Mouse (Mus musculus) hindbrain, embryonic 13.5 days (tissue): ENCODE measurements around the gene Ift80. TPM values are rescaled to one million over a fixed set of nuclear protein-coding genes. Genes with fewer than 3 reads are reported as not detected.
"Not testable (repeated sequence)": the region's sequence is repeated elsewhere in the genome, so short reads cannot be mapped to it uniquely, and the experiment has no call there.

Experiments
- ATAC-seq: fragments of 200-750 bp; cut with Nextera tagmentation; 2 replicates; pipeline ENCODE4 v1.8.0; 2017; ENCODE audit warnings: moderate TSS enrichment; ENCODE audit not compliant: low FRiP score
- H3K27ac ChIP-seq: fragments of 300-500 bp; sonication (generic); 2 replicates; pipeline ENCODE4 v1.5.1; 2015; ENCODE audit warnings: inconsistent platforms, mild to moderate bottlenecking, moderate library complexity
- H3K27me3 ChIP-seq: fragments of 300-500 bp; sonication (generic); 2 replicates; pipeline ENCODE4 v1.6.1; 2015; ENCODE audit warnings: mild to moderate bottlenecking, inconsistent platforms
- H3K36me3 ChIP-seq: fragments of 300-500 bp; sonication (generic); 2 replicates; pipeline ENCODE4 v1.6.1; 2015; ENCODE audit warnings: mild to moderate bottlenecking, inconsistent platforms
- H3K4me1 ChIP-seq: fragments of 300-500 bp; sonication (generic); replicated peaks from 2 replicates; pipeline ENCODE4 v1.6.1; 2015; ENCODE audit warnings: inconsistent platforms
- H3K4me2 ChIP-seq: fragments of 300-500 bp; sonication (generic); 2 replicates; pipeline ENCODE4 v1.6.1; 2015; ENCODE audit warnings: inconsistent platforms, mild to moderate bottlenecking, moderate library complexity
- H3K4me3 ChIP-seq: fragments of 300-500 bp; sonication (generic); 2 replicates; pipeline ENCODE4 v1.5.1; 2015; ENCODE audit warnings: mild to moderate bottlenecking, inconsistent platforms
- H3K9ac ChIP-seq: fragments of 300-500 bp; sonication (generic); 2 replicates; pipeline ENCODE4 v1.6.1; 2015; ENCODE audit warnings: mild to moderate bottlenecking, inconsistent platforms
- H3K9me3 ChIP-seq: fragments of 300-500 bp; sonication (generic); 2 replicates; pipeline ENCODE4 v1.6.1; 2016; ENCODE audit warnings: inconsistent platforms
- WGBS: fragments of 180-500 bp; shearing (Covaris S2); methylation state at CpG from one replicate; pipeline ENCODE4 v1.1.7; 2015; 5-methylcytosine and 5-hydroxymethylcytosine counted together
- polyA plus RNA-seq: library from polyadenylated mRNA; unstranded; fragments of >200 nt; fragmentation: Nextera tagmentation; extraction: Ambion mirVana; gene quantifications from 2 replicates; pipeline ENCODE4 v1.2.1, GENCODE M21; 2015

The Ift80 gene
- polyA plus RNA-seq, 1 experiment from 2014 or later: 9.8 TPM

GRCm38 (mm10) chr3:68954487-68954886, 49.9 kb downstream of the Ift80 start:
- Histone ChIP-seq H3K4me2 (no peak overlapping the region), H3K4me1 (no peaks in the 10 kb centered on the region), H3K27me3 (no peaks in the 10 kb centered on the region), H3K9me3 (no peaks in the 10 kb centered on the region), H3K9ac (no peak overlapping the region), H3K36me3 (no peaks in the 10 kb centered on the region), H3K4me3 (no peak overlapping the region), H3K27ac (no peak overlapping the region)
- no peak for ATAC-seq
- WGBS: 67% methylated on average over 6 of the region's 6 CpGs

GRCm38 (mm10) chr3:68952707-68953106, 51.7 kb downstream of the Ift80 start:
- Histone ChIP-seq H3K9me3 (no peaks in the 10 kb centered on the region), H3K27ac (no peak overlapping the region), H3K4me2 (no peak overlapping the region), H3K9ac (no peak overlapping the region), H3K4me3 (no peak overlapping the region), H3K27me3 (no peaks in the 10 kb centered on the region), H3K4me1 (0 out of 2 replicates have a peak, but pooled peaks cover 2% of the 10 kb centered on the region), H3K36me3 (no peaks in the 10 kb centered on the region)
- ATAC-seq: no peak
- 95% methylated on average over 5 of the region's 5 CpGs for WGBS

DNA sequence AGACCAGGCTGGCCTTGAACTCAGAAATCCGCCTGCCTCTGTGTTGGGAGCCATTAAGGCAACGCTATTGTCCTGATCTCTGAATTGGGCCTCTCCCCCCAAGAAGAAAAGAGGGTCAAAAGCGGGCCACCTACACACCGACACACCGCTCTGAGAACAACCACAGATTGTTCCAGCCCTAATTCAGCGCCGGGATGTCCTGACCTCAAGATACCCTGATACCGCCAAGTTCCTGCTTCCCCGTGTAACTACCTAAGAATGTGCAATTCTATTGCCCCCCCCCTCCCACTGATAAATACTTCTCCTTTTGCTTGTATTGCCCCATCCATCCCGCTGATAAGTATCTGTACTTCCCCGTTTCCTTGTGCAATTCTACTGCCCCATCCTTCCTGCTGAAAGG, 52.4 kb downstream of the Ift80 start:
- not testable (repeated sequence) for H3K4me3 ChIP-seq, H3K27ac ChIP-seq, H3K4me2 ChIP-seq, H3K27me3 ChIP-seq, H3K9ac ChIP-seq, H3K9me3 ChIP-seq, H3K4me1 ChIP-seq, ATAC-seq, H3K36me3 ChIP-seq
- WGBS: 89% methylated on average over 11 of the region's 11 CpGs

GRCm38 (mm10) chr3:68949381-68949780, 55.0 kb downstream of the Ift80 start:
- H3K27me3 ChIP-seq: no peaks in the 10 kb centered on the region
- H3K4me2 ChIP-seq: no peak overlapping the region
- 63% methylated on average over 8 of the region's 8 CpGs for WGBS
- no peak overlapping the region for H3K27ac ChIP-seq
- ATAC-seq: no peak
- no peaks in the 10 kb centered on the region for H3K9me3 ChIP-seq
- H3K9ac ChIP-seq: no peak overlapping the region
- no peaks in the 10 kb centered on the region for H3K36me3 ChIP-seq
- no peak overlapping the region for H3K4me3 ChIP-seq
- H3K4me1 ChIP-seq: 0 out of 2 replicates have a peak, but pooled peaks cover 2% of the 10 kb centered on the region

- H3K4me3 ChIP-seq: no peak overlapping the region
- H3K27ac ChIP-seq: no peak overlapping the region
- no peak overlapping the region for H3K9ac ChIP-seq
- H3K27me3 ChIP-seq: no peaks in the 10 kb centered on the region
- 0 out of 2 replicates have a peak, but pooled peaks cover 2% of the 10 kb centered on the region for H3K4me1 ChIP-seq
- H3K9me3 ChIP-seq: no peaks in the 10 kb centered on the region
- H3K4me2 ChIP-seq: no peak overlapping the region
- no peak for ATAC-seq
- WGBS: 60% methylated on average over 2 of the region's 2 CpGs
- H3K36me3 ChIP-seq: no peaks in the 10 kb centered on the region
Observed at GRCm38 (mm10) chr3:68948918-68949317, 55.5 kb downstream of the Ift80 start.

DNA sequence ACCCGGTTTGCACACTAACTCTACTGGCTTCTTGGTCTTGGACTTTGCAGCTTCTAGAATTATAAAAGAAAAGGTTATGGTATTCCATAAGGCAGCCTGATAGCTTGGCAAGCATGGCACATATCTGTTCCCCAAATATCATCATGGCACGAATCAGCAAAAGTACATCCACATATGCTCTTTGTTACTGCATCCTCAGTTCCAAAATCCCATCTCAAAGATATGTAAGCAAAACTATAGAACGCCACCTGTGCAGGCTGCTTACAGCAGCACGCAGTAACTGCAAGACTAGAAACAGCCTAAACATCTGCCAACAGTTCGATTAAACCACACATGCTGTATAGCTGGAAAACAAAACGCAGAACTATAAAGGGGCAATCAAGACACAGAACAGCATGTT, 62.5 kb downstream of the Ift80 start:
- no peaks in the 10 kb centered on the region for H3K27me3 ChIP-seq
- 92% methylated on average over 6 of the region's 6 CpGs for WGBS
- no peak overlapping the region for H3K9ac ChIP-seq
- H3K36me3 ChIP-seq: no peaks in the 10 kb centered on the region
- no peak overlapping the region for H3K27ac ChIP-seq
- no peak overlapping the region for H3K4me2 ChIP-seq
- H3K4me1 ChIP-seq: no peaks in the 10 kb centered on the region
- H3K9me3 ChIP-seq: no peaks in the 10 kb centered on the region
- no peak overlapping the region for H3K4me3 ChIP-seq
- no peak for ATAC-seq

DNA sequence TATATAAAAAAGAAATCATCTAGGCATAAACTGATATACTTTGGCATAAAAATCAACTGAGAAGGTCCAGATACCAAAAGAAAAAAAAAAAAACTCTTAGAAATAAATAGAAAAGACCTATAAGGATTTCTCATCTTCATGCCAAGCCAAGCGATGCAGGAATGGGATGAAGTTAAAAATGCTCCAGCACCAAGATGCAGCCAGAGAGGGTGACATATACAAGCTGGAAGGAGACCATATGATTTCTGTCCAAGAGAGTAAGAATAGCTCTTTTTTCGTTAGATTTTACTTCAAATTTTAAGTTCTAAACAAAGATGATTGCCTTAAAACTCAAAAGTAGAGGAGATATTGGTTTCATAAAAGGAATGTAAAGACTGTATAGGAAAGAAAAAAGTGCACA, 64.1 kb downstream of the Ift80 start:
- H3K9me3 ChIP-seq: no peaks in the 10 kb centered on the region
- H3K36me3 ChIP-seq: peaks cover 6% of the 10 kb centered on the region
- H3K4me2 ChIP-seq: no peak overlapping the region
- H3K9ac ChIP-seq: no peak overlapping the region
- no peak overlapping the region for H3K27ac ChIP-seq
- no peak overlapping the region for H3K4me3 ChIP-seq
- no peak for ATAC-seq
- no peaks in the 10 kb centered on the region for H3K27me3 ChIP-seq
- 96% methylated on average over 2 of the region's 2 CpGs for WGBS
- H3K4me1 ChIP-seq: no peaks in the 10 kb centered on the region

- no peak overlapping the region for H3K4me2 ChIP-seq
Observed at GRCm38 (mm10) chr3:68939312-68939711, 65.1 kb downstream of the Ift80 start.

GRCm38 (mm10) chr3:68936709-68937108, 67.7 kb downstream of the Ift80 start:
- no peak overlapping the region for H3K4me2 ChIP-seq
- no peaks in the 10 kb centered on the region for H3K9me3 ChIP-seq
- no peak overlapping the region for H3K27ac ChIP-seq
- no peak overlapping the region for H3K4me3 ChIP-seq
- H3K9ac ChIP-seq: no peak overlapping the region
- H3K4me1 ChIP-seq: no peaks in the 10 kb centered on the region
- no peaks in the 10 kb centered on the region for H3K27me3 ChIP-seq
- 89% methylated on average over 3 of the region's 3 CpGs for WGBS
- peaks cover 11% of the 10 kb centered on the region for H3K36me3 ChIP-seq
- no peak for ATAC-seq

More at GRCm38 (mm10) chr3:68939312-68939711, 65.1 kb downstream of the Ift80 start:
- no peaks in the 10 kb centered on the region for H3K4me1 ChIP-seq
- H3K4me3 ChIP-seq: no peak overlapping the region
- 87% methylated on average over 7 of the region's 7 CpGs for WGBS
- H3K9ac ChIP-seq: no peak overlapping the region
- no peak for ATAC-seq
- H3K27ac ChIP-seq: no peak overlapping the region
- no peaks in the 10 kb centered on the region for H3K27me3 ChIP-seq
- peaks cover 6% of the 10 kb centered on the region for H3K36me3 ChIP-seq
- H3K9me3 ChIP-seq: no peaks in the 10 kb centered on the region

DNA sequence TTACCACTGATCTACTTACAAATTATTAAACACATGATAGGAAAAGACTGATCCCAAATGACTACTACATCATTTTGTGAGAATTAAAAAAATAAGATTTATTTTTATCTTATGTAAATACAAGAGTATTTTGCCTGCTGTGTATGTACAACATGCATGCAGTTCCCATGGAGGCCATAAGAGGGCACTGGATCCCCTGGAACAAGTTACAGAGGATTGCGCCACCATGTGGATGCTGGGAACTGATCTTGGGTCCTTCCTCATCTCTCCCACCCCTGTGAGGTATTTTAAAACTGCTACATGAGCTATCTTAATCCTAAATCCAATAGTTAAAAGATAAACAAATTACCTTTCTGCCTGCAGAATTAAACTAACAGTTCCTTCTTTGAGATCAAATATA, 68.9 kb downstream of the Ift80 start:
- H3K27ac ChIP-seq: no peak overlapping the region
- ATAC-seq: no peak
- H3K4me2 ChIP-seq: no peak overlapping the region
- no peaks in the 10 kb centered on the region for H3K9me3 ChIP-seq
- WGBS: 97% methylated on average over 1 of the region's 1 CpGs
- no peak overlapping the region for H3K4me3 ChIP-seq
- H3K9ac ChIP-seq: no peak overlapping the region
- peaks cover 11% of the 10 kb centered on the region for H3K36me3 ChIP-seq
- H3K4me1 ChIP-seq: no peaks in the 10 kb centered on the region
- H3K27me3 ChIP-seq: no peaks in the 10 kb centered on the region

GRCm38 (mm10) chr3:68934259-68934658, 70.1 kb downstream of the Ift80 start:
- no peak overlapping the region for H3K4me3 ChIP-seq
- H3K27me3 ChIP-seq: no peaks in the 10 kb centered on the region
- H3K36me3 ChIP-seq: peaks cover 16% of the 10 kb centered on the region
- no peak overlapping the region for H3K4me2 ChIP-seq
- no peak overlapping the region for H3K27ac ChIP-seq
- no peak overlapping the region for H3K9ac ChIP-seq
- no peaks in the 10 kb centered on the region for H3K9me3 ChIP-seq
- ATAC-seq: no peak
- 92% methylated on average over 7 of the region's 7 CpGs for WGBS
- H3K4me1 ChIP-seq: no peaks in the 10 kb centered on the region

- Histone ChIP-seq H3K36me3 (peaks cover 9% of the 10 kb centered on the region; the same call in 1 of the 2 replicates), H3K4me3 (no peak overlapping the region), H3K9me3 (no peaks in the 10 kb centered on the region), H3K9ac (no peak overlapping the region), H3K4me2 (no peak overlapping the region), H3K27ac (no peak overlapping the region), H3K27me3 (no peaks in the 10 kb centered on the region), H3K4me1 (no peaks in the 10 kb centered on the region)
- 86% methylated on average over 9 of the region's 9 CpGs for WGBS
- no peak for ATAC-seq
Observed at GRCm38 (mm10) chr3:68928619-68929018, 75.8 kb downstream of the Ift80 start.

DNA sequence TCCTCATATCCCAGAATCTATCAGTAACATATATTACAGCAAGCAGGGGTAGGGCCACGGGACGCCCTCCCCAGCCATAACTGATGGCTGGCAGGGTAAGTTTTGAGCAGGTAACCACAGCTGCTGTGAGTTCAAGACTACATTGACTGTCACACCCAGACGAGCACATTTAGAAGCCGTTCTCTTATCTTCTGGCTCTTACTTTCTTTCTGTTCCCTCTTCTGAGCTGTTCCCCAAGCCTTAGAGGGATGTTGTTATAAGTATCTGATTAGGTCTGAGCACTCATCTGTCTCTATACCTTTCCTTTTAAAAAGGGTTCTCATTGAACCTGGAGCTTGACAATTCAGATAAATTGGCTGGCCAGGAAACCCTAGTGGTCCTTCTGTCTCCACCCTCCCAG, 96.9 kb downstream of the Ift80 start:
- Histone ChIP-seq H3K9ac (no peak overlapping the region), H3K4me1 (no peaks in the 10 kb centered on the region), H3K9me3 (no peaks in the 10 kb centered on the region), H3K4me3 (no peak overlapping the region), H3K4me2 (no peak overlapping the region), H3K27ac (no peak overlapping the region), H3K27me3 (no peaks in the 10 kb centered on the region), H3K36me3 (peaks cover 9% of the 10 kb centered on the region; the same call in 1 of the 2 replicates)
- no peak for ATAC-seq
- WGBS: 90% methylated on average over 4 of the region's 4 CpGs
